Mouse (Mus musculus): ENCODE measurements at regions not wholly inside any gene's neighbourhood (a gene's known extent, or its start where the extent isn't known, plus 50 kb on each side); places are given as distances from the start of the nearest gene placed in this dataset.
A peak's percentile ranks its signal among the peaks of the same experiment; 100 is the strongest.

DNA sequence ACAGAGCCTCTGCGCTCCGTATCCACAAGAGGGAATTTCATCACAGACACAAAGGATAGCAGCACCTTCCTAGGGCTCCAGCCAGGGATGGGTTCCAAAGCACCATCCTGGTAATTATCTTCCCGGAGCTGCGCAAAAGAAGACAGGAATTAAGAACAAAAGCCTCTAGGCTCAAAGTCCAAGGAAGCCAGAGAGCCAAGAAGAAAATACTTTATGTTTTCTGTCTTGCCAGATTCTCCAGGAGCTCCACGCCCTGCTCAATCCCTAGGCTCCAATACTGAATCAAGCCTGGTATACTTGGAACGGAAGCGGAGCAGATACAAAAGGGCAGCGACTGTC lies 54.4 kb downstream of the Irf2bpl start:
- no peak for DNase-seq

GRCm38 (mm10) chr12:86829581-86830246 lies 54.9 kb downstream of the Irf2bpl start:
- DNase-seq, result no peak

DNA sequence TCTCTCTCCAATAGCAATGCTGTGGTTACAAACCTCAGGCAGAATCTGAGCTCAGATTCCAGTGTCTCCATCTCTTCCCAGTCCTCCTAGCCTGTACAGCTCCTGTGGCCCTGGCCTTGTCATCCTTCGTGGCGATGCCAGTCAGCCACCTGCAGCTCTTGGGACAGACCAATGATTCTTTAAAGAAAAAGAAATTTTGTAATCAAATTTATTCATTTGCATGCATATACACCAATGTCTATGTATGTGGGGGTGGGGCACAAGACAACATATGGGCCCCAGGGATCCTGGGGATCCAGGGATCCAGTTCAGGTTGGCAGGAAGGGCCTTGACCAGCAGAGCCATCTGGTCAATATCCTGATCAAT lies 57.4 kb downstream of the Irf2bpl start:
- no peak for DNase-seq

GRCm38 (mm10) chr12:86826420-86827240 lies 58.0 kb downstream of the Irf2bpl start:
- DNase-seq, result peak; percentile 63

DNA sequence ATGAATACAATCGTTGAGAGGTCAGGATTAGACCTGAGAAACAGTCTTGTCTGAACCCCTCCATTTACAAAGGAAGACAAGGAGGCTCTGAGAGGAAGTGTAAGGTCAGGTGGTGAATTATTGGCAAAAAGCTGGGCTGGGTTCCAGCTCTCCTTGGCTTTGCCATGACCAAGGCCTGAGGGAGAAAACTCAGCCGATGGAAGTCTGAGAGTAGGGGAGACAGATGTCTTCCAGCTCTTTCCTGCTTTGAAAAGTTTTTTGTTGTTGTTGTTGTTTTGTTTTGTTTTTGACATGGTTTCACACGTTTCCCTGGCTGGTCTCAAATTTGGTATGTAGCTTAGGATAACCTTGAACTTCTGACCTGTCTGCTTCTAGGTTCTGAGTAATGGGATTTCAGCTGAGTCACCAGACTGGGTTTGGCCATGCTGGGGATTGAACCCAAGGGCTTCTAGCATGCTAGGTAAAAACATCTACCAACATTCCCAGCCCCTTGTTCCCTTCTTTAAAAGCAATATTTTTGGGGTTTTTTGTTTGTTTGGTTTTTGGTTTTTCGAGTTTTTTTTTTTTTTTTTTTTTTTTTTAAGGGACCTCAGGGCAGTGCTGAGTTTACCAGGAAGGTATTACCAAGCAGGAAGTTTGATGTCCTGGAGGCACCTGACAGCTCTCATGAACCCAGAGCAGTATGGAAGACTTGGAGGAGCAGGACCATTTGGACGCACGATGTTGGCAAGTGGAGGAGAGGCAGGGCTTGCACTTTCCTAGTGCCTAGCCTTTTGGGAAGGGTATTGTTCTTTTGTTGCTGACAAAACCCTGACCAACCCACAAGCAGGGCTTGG lies 58.8 kb downstream of the Irf2bpl start:
- peak; percentile 52 for DNase-seq

DNA sequence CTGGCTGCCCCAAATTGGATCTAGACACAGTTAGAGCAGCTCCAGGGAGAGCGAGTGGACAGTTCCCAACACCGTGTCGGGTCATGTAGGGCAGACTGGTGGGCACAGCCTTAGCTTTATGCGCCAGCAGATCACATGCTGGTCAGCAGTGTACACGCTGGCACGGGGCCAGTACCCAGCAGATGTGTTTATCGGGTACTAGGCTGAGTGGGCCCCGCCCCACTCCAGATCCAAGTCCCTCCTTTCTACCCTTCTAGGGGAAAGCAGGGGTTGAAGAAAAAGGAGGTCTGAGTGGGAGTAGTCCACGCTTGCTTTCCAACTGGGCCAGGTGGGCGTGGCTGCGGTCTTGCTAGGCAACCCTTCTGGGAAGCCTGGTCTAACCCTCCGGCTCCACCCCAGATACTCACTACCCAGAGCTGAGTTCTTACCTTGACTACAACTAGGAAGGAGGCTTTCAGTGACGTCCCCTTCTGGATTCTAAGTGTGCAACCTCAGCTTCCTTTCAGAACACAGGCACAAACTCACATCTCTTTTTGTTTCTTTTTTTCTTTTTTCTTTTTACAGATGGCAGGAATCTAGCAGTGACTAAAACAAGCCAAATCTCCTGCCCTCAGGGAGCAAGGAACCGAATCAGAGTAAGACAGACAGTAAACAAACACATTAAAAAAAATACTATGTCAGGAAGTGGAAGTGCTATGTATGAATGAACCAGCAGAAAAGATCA lies 59.6 kb downstream of the Irf2bpl start:
- peak; percentile 97 for DNase-seq

GRCm38 (mm10) chr12:86823855-86824589 lies 60.6 kb downstream of the Irf2bpl start:
- peak; percentile 92 for DNase-seq

DNA sequence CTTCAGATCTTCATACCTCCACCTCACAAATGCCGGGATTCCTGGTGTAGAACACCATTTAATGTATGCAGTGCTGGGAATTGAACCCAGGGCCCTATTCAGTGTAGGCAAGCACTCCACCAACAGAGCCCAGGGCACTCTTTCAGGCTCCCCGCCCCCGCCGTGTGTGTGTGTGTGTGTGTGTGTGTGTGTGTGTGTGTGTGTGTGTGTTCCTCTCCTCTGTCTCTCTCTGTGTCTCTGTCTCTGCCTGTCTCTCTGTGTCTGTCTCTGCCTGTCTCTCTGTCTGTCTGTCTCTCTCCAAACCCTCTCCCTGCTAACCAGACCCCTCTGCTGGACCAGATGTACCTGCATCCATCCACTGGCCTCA lies 61.1 kb downstream of the Irf2bpl start:
- no peak for DNase-seq

GRCm38 (mm10) chr12:86821183-86821582 lies 63.4 kb downstream of the Irf2bpl start:
- DNase-seq, result no peak

DNA sequence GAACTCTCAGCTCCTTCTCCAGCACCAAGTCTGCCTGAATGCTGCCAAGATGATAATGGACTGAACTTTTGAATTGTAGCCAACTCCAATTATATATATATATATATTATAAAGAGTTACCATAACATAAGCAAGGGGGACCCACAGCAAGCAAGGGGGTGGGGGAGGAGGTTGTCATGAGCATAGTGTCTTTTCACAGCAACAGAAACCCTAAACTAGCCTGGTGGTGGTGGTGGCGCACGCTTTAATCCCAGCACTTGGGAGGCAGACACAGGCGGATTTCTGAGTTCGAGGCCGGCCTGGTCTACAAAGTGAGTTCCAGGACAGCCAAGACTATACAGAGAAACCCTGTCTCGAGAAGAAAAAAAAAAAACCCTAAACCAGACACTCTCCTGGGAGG lies 65.0 kb downstream of the Irf2bpl start:
- no peak for DNase-seq

- DNase-seq, result peak; percentile 77
These were observed 65.4 kb downstream of the Irf2bpl start for GRCm38 (mm10) chr12:86819163-86819562.

- DNase-seq, result no peak
These were observed 66.4 kb downstream of the Irf2bpl start for GRCm38 (mm10) chr12:86818201-86818600.

DNA sequence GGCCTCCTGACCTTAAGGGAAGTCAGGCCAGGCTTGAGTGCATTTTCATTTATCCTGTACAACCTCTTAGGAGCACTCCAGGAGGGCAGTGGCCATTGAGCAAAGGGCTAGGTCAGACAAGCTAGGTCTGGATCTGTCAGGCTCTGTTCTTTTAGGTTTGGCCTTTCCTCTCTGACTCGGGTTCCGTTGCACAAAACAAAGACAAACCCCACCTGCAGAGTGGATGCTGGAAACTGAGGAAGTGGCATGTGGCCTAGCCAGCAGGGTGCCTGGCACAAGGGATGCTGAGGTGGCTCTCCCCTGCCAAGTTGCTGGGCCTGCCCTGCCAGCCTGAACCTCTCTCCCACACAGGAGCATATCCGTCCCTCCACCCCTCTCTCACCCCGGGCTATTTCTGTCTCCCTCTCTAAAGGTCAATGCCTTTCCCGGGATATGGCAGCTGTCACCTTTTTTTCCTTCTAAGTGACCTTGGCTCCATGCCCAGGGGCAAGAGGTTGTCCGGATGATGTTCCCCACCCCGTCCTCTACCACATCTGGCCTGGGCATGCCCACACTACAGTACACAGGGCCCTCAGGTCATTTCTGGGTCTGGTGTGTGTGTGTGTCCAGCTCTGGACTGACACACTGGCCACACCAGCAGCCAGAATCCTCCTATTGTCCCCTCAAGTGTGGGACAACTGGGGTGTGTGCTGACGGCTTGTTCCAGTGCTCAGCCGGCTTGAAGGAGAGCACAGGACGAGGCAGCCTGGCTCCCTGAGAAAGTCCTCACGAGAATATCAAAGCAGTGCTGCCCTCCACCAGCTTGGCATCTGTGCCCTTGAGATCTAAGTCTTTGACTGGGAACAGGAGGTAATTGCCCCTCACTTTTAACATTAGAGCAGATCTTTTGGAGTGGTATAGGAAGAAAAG lies 67.6 kb downstream of the Irf2bpl start:
- DNase-seq, result peak; percentile 68

GRCm38 (mm10) chr12:86816171-86816701 lies 68.4 kb downstream of the Irf2bpl start:
- DNase-seq, result no peak

DNA sequence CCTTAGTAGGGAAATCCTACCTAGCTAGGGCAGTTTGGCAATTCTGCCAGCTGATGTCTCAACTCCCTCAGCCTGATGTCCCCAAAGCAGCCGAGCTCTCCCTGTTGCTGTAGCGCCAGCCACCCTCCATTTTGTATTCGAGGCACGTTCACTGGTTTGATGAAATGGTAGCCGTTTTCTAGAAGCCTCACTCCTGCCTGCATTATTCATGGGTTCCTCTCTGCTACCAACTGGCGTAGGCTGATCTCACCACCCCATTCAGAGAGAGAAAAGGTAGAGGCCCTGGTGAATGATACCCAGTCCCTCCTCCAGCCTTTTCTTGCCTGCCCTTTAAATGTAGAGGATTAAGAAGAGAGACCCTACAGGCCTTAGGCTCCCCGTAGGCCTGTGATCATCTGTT lies 69.9 kb downstream of the Irf2bpl start:
- DNase-seq, result no peak

Measured in lung, postnatal 36 days (tissue).